In genomic region chr4:86103207-86103606, GRCm38 (mm10) we compare ENCODE assay signal across 19 mouse cellular contexts.
"Had no signal": no experiment of that assay in that cellular context is flagged by ENCODE, and none has a peak within 500 bp of the region (broad histone marks: within the 10 kb centered on the region; RNA-seq: fewer than 3 reads in every experiment).

No protein-coding gene starts in this region.

- H3K4me3 ChIP-seq: limb, embryonic 10.5 days; limb, embryonic 13.5 days; liver, embryonic 12.5 days; liver, embryonic 15.5 days; megakaryocyte, embryonic 14.5 days; midbrain, embryonic 12.5 days had no signal

- ATAC-seq: intestine, embryonic 16.5 days; liver, embryonic 12.5 days had no signal

- DNase-seq: kidney, adult 18-20 months; kidney, adult 9 months; kidney, postnatal 14 days; kidney, postnatal 4 days; liver; lung, embryonic 14.5 days; right cerebral cortex, postnatal 14 days; right cerebral cortex, postnatal 4 days; thymus, adult 2 months; thymus, postnatal 14 days; thymus, postnatal 4 days had no signal

- H3K36me3 ChIP-seq: limb, embryonic 10.5 days; limb, embryonic 13.5 days; liver, embryonic 12.5 days; liver, embryonic 15.5 days; midbrain, embryonic 12.5 days had no signal

- H3K9ac ChIP-seq: limb, embryonic 13.5 days; liver, embryonic 12.5 days; liver, embryonic 15.5 days; lung, embryonic 14.5 days; midbrain, embryonic 12.5 days had no signal

- H3K27me3 ChIP-seq: limb, embryonic 13.5 days; liver, embryonic 12.5 days; liver, embryonic 15.5 days; megakaryocyte, embryonic 14.5 days; midbrain, embryonic 12.5 days had no signal

- H3K9me3 ChIP-seq: limb, embryonic 10.5 days; limb, embryonic 13.5 days; liver, embryonic 12.5 days; liver, embryonic 15.5 days; megakaryocyte, embryonic 14.5 days; midbrain, embryonic 12.5 days had no signal

- H3K4me1 ChIP-seq: limb, embryonic 10.5 days; liver, embryonic 12.5 days; liver, embryonic 15.5 days; megakaryocyte, embryonic 14.5 days; midbrain, embryonic 12.5 days had no signal

- H3K27ac ChIP-seq: limb, embryonic 10.5 days; limb, embryonic 13.5 days; liver, embryonic 12.5 days; liver, embryonic 15.5 days; midbrain, embryonic 12.5 days; stomach, postnatal 0 days had no signal

- H3K4me2 ChIP-seq: limb, embryonic 13.5 days; liver, embryonic 12.5 days; liver, embryonic 15.5 days; lung, embryonic 14.5 days; midbrain, embryonic 12.5 days had no signal
